Mouse (Mus musculus): Measurements from ENCODE around the gene Nova1. TPM values are rescaled to one million over a fixed set of nuclear protein-coding genes. Genes with fewer than 3 reads are reported as not detected.

The Nova1 gene
- total and polyA plus RNA-seq, 3 experiments = 0.46 to 2.3 TPM; not detected in 1

- H3K79me2 ChIP-seq (ENCODE audit: control insufficient read depth, insufficient read depth, low read length, poor library complexity) = no peaks in the 10 kb centered on the region
- no peaks in the 10 kb centered on the region; a peak in 1 of 4 replicates for H3K36me3 ChIP-seq (ENCODE audit: control insufficient read depth in 1 of 2, insufficient read depth in 2 of 2, low read length in 2 of 2)
- H3K27ac ChIP-seq (ENCODE audit: control insufficient read depth, low read depth, low read length) = no peak overlapping the region
- peak; percentile 44 for DNase-seq (ENCODE audit: low read depth, low spot score)
- 0 out of 4 replicates have a peak, but pooled peaks cover 0 to 2% of the 10 kb centered on the region in 2 experiments for H3K4me1 ChIP-seq (ENCODE audit: control insufficient read depth in 1 of 2, insufficient read depth in 2 of 2, low read length in 2 of 2)
- no peaks in the 10 kb centered on the region for H3K27me3 ChIP-seq (ENCODE audit: control insufficient read depth in 1 of 2, insufficient read depth in 2 of 2, low read length in 2 of 2)
- peak; percentile 27; the same call in 1 of the 2 replicates for TF ChIP-seq USF1 (IDR thresholded peaks at IDR 0.05; ENCODE audit: low read depth, low read length)
- TF ChIP-seq EP300 (IDR thresholded peaks at IDR 0.05; ENCODE audit: low read depth in 1 of 2, low read length in 2 of 2) = no peak
- no peak for TF ChIP-seq MAX (IDR thresholded peaks at IDR 0.05; ENCODE audit: low read length)
- no peak for TF ChIP-seq MAZ (IDR thresholded peaks at IDR 0.05; ENCODE audit: low read depth, low read length)
- TF ChIP-seq JUND (IDR thresholded peaks at IDR 0.05; ENCODE audit: low read depth, low read length) = no peak
- H3K9ac ChIP-seq (ENCODE audit: control insufficient read depth, low read depth, low read length, poor library complexity, severe bottlenecking) = no peak overlapping the region
- H3K9me3 ChIP-seq (replicated peaks; ENCODE audit: insufficient read depth, low read length) = no peaks in the 10 kb centered on the region
- H3K4me3 ChIP-seq (ENCODE audit: control insufficient read depth in 1 of 2, insufficient read depth in 1 of 2, low read depth in 2 of 2, low read length in 2 of 2) = no peak overlapping the region
These were observed 37.2 kb downstream of the Nova1 start for GRCm38 (mm10) chr12:46781481-46781880.

GRCm38 (mm10) chr12:46780983-46781382 lies 37.7 kb downstream of the Nova1 start:
- Histone ChIP-seq H3K4me1 (ENCODE audit: control insufficient read depth in 1 of 2, insufficient read depth in 2 of 2, low read length in 2 of 2) (0 out of 4 replicates have a peak, but pooled peaks cover 0 to 2% of the 10 kb centered on the region in 2 experiments), H3K4me3 (ENCODE audit: control insufficient read depth in 1 of 2, insufficient read depth in 1 of 2, low read depth in 2 of 2, low read length in 2 of 2) (no peak overlapping the region), H3K27ac (ENCODE audit: control insufficient read depth, low read depth, low read length) (no peak overlapping the region), H3K79me2 (ENCODE audit: control insufficient read depth, insufficient read depth, low read length, poor library complexity) (no peaks in the 10 kb centered on the region), H3K27me3 (ENCODE audit: control insufficient read depth in 1 of 2, insufficient read depth in 2 of 2, low read length in 2 of 2) (no peaks in the 10 kb centered on the region), H3K9me3 (replicated peaks; ENCODE audit: insufficient read depth, low read length) (no peaks in the 10 kb centered on the region), H3K36me3 (ENCODE audit: control insufficient read depth in 1 of 2, insufficient read depth in 2 of 2, low read length in 2 of 2) (no peaks in the 10 kb centered on the region; a peak in 1 of 4 replicates), H3K9ac (ENCODE audit: control insufficient read depth, low read depth, low read length, poor library complexity, severe bottlenecking) (no peak overlapping the region)
- no peak for TF ChIP-seq GABPA (IDR thresholded peaks at IDR 0.05; ENCODE audit: low read depth, low read length)
- TF ChIP-seq RAD21 (IDR thresholded peaks at IDR 0.05; ENCODE audit: low read depth, low read length) = no peak
- TF ChIP-seq HCFC1 (IDR thresholded peaks at IDR 0.05; ENCODE audit: low read depth, low read length) = no peak
- no peak for TF ChIP-seq ETS1 (IDR thresholded peaks at IDR 0.05; ENCODE audit: low read depth, low read length)
- peak; percentile 39; the same call in 1 of the 2 replicates for TF ChIP-seq MAFK (IDR thresholded peaks at IDR 0.05; ENCODE audit: borderline replicate concordance, low read depth, low read length)
- DNase-seq (ENCODE audit: low read depth, low spot score) = no peak

GRCm38 (mm10) chr12:46759450-46759849 lies 59.3 kb downstream of the Nova1 start:
- Histone ChIP-seq H3K36me3 (ENCODE audit: control insufficient read depth in 1 of 2, insufficient read depth in 2 of 2, low read length in 2 of 2) (peaks cover 0 to 10% of the 10 kb centered on the region in 2 experiments; a peak in 2 of 4 replicates), H3K27ac (ENCODE audit: control insufficient read depth, low read depth, low read length) (no peak overlapping the region), H3K9me3 (replicated peaks; ENCODE audit: insufficient read depth, low read length) (no peaks in the 10 kb centered on the region), H3K9ac (ENCODE audit: control insufficient read depth, low read depth, low read length, poor library complexity, severe bottlenecking) (no peak overlapping the region), H3K4me1 (ENCODE audit: control insufficient read depth in 1 of 2, insufficient read depth in 2 of 2, low read length in 2 of 2) (peaks cover 0 to 14% of the 10 kb centered on the region in 2 experiments; a peak in 2 of 4 replicates), H3K79me2 (ENCODE audit: control insufficient read depth, insufficient read depth, low read length, poor library complexity) (no peaks in the 10 kb centered on the region), H3K27me3 (ENCODE audit: control insufficient read depth in 1 of 2, insufficient read depth in 2 of 2, low read length in 2 of 2) (no peaks in the 10 kb centered on the region), H3K4me3 (ENCODE audit: control insufficient read depth in 1 of 2, insufficient read depth in 1 of 2, low read depth in 2 of 2, low read length in 2 of 2) (no peak overlapping the region)
- DNase-seq (ENCODE audit: low read depth, low spot score) = peak; percentile 53
- no peak for TF ChIP-seq CHD2 (IDR thresholded peaks at IDR 0.05; ENCODE audit: low read length)
- no peak for TF ChIP-seq GABPA (IDR thresholded peaks at IDR 0.05; ENCODE audit: low read depth, low read length)
- no peak for TF ChIP-seq JUND (IDR thresholded peaks at IDR 0.05; ENCODE audit: low read depth, low read length)
- no peak for TF ChIP-seq ZNF384 (IDR thresholded peaks at IDR 0.05; ENCODE audit: low read depth, low read length)
- no peak for TF ChIP-seq ELF1 (IDR thresholded peaks at IDR 0.05; ENCODE audit: low read depth, low read length)
- no peak for TF ChIP-seq RAD21 (IDR thresholded peaks at IDR 0.05; ENCODE audit: low read depth, low read length)
- TF ChIP-seq ZMIZ1 (IDR thresholded peaks at IDR 0.05; ENCODE audit: low read depth, low read length) = no peak
- TF ChIP-seq TAL1 (IDR thresholded peaks at IDR 0.05; ENCODE audit: low read length) = peak; percentile 52
- TF ChIP-seq ZKSCAN1 (IDR thresholded peaks at IDR 0.05; ENCODE audit: low read depth, low read length) = no peak
- TF ChIP-seq SIN3A (IDR thresholded peaks at IDR 0.05; ENCODE audit: low read length) = no peak
- TF ChIP-seq NRF1 (IDR thresholded peaks at IDR 0.05; ENCODE audit: insufficient read depth, low read depth, low read length, poor library complexity, severe bottlenecking) = no peak
- 0 out of 2 replicates have a peak, but pooled peaks have one; percentile 23 for TF ChIP-seq RCOR1 (IDR thresholded peaks at IDR 0.05; ENCODE audit: low read depth, low read length)
- TF ChIP-seq NELFE (IDR thresholded peaks at IDR 0.05; ENCODE audit: low read depth, low read length) = no peak
- no peak for TF ChIP-seq USF1 (IDR thresholded peaks at IDR 0.05; ENCODE audit: low read depth, low read length)
- TF ChIP-seq TCF12 (IDR thresholded peaks at IDR 0.05; ENCODE audit: low read depth, low read length) = 0 out of 2 replicates have a peak, but pooled peaks have one; percentile 21
- TF ChIP-seq MYC (IDR thresholded peaks at IDR 0.05; ENCODE audit: low read depth, low read length) = no peak
- no peak for TF ChIP-seq MAFK (IDR thresholded peaks at IDR 0.05; ENCODE audit: borderline replicate concordance, low read depth, low read length)
- peak; percentile 13; the same call in 1 of the 2 replicates for TF ChIP-seq GATA1 (IDR thresholded peaks at IDR 0.05; ENCODE audit: low read depth, low read length)
- TF ChIP-seq ETS1 (IDR thresholded peaks at IDR 0.05; ENCODE audit: low read depth, low read length) = no peak
- TF ChIP-seq MEF2A (IDR thresholded peaks at IDR 0.05; ENCODE audit: extremely low read depth, insufficient replicate concordance, low read depth, low read length, poor library complexity, severe bottlenecking) = no peak
- TF ChIP-seq EP300 (IDR thresholded peaks at IDR 0.05; ENCODE audit: low read depth in 1 of 2, low read length in 2 of 2) = peak in 1 of 2 experiments; percentile 12; a peak in 1 of 4 replicates
